Mouse (Mus musculus): ENCODE data around the gene Vps29. TPM values are rescaled to one million over a fixed set of nuclear protein-coding genes. Genes with fewer than 3 reads are reported as not detected.

The Vps29 gene
- total RNA-seq, 1 experiment: 135 TPM

- no peak for TF ChIP-seq HCFC1 (IDR thresholded peaks at IDR 0.05; ENCODE audit: borderline replicate concordance, insufficient read depth, low read length)
- no peak for TF ChIP-seq CHD2 (IDR thresholded peaks at IDR 0.05; ENCODE audit: low read depth, low read length)
- TF ChIP-seq MAFK (IDR thresholded peaks at IDR 0.05; ENCODE audit: insufficient read depth, low read depth, low read length): no peak
- TF ChIP-seq ZC3H11A (IDR thresholded peaks at IDR 0.05; ENCODE audit: borderline replicate concordance, low read depth, low read length): no peak
- peaks cover 3 to 14% of the 10 kb centered on the region in 2 experiments; a peak in 3 of 4 replicates for H3K4me1 ChIP-seq (ENCODE audit: control insufficient read depth in 2 of 2, insufficient read depth in 2 of 2, low read length in 2 of 2, poor library complexity in 1 of 2)
- peaks cover 30% of the 10 kb centered on the region; the same call in 1 of the 2 replicates for H3K36me3 ChIP-seq (ENCODE audit: control insufficient read depth, insufficient read depth, low read length, poor library complexity, severe bottlenecking)
- DNase-seq (ENCODE audit: low read depth, low spot score): no peak
- H3K27ac ChIP-seq (ENCODE audit: insufficient read depth, low read depth, low read length, poor library complexity, severe bottlenecking): no peak overlapping the region
- in situ Hi-C loops (cut with MboI; ENCODE audit: low sequenced_read_pairs in 2 of 2, unreplicated experiment in 2 of 2): no loop called here
- H3K9ac ChIP-seq (ENCODE audit: insufficient read depth, low read depth, low read length, poor library complexity, severe bottlenecking): no peak overlapping the region
- H3K4me3 ChIP-seq (ENCODE audit: insufficient read depth in 1 of 2, low read depth in 1 of 2, low read length in 2 of 2, poor library complexity in 1 of 2, severe bottlenecking in 1 of 2): no peak overlapping the region
- H3K9me3 ChIP-seq (ENCODE audit: control insufficient read depth, insufficient read depth, low read depth, low read length): no peaks in the 10 kb centered on the region
These were observed 43.5 kb upstream of the Vps29 start for GRCm38 (mm10) chr5:122310699-122311098.

- Histone ChIP-seq H3K9me3 (ENCODE audit: control insufficient read depth, insufficient read depth, low read depth, low read length) (no peaks in the 10 kb centered on the region), H3K27ac (ENCODE audit: insufficient read depth, low read depth, low read length, poor library complexity, severe bottlenecking) (no peak overlapping the region), H3K36me3 (ENCODE audit: control insufficient read depth, insufficient read depth, low read length, poor library complexity, severe bottlenecking) (peaks cover 30% of the 10 kb centered on the region; the same call in 1 of the 2 replicates), H3K4me1 (ENCODE audit: control insufficient read depth in 2 of 2, insufficient read depth in 2 of 2, low read length in 2 of 2, poor library complexity in 1 of 2) (peaks cover 3 to 17% of the 10 kb centered on the region in 2 experiments; a peak in 3 of 4 replicates), H3K4me3 (ENCODE audit: insufficient read depth in 1 of 2, low read depth in 1 of 2, low read length in 2 of 2, poor library complexity in 1 of 2, severe bottlenecking in 1 of 2) (no peak overlapping the region), H3K9ac (ENCODE audit: insufficient read depth, low read depth, low read length, poor library complexity, severe bottlenecking) (no peak overlapping the region)
- in situ Hi-C loops (cut with MboI; ENCODE audit: low sequenced_read_pairs in 2 of 2, unreplicated experiment in 2 of 2): no loop called here
- no peak for TF ChIP-seq MAFK (IDR thresholded peaks at IDR 0.05; ENCODE audit: insufficient read depth, low read depth, low read length)
- no peak for TF ChIP-seq ZC3H11A (IDR thresholded peaks at IDR 0.05; ENCODE audit: borderline replicate concordance, low read depth, low read length)
- no peak for TF ChIP-seq ZNF384 (IDR thresholded peaks at IDR 0.05; ENCODE audit: low read depth, low read length)
- TF ChIP-seq HCFC1 (IDR thresholded peaks at IDR 0.05; ENCODE audit: borderline replicate concordance, insufficient read depth, low read length): no peak
- TF ChIP-seq CHD2 (IDR thresholded peaks at IDR 0.05; ENCODE audit: low read depth, low read length): no peak
- DNase-seq (ENCODE audit: low read depth, low spot score): no peak
These were observed 42.5 kb upstream of the Vps29 start for GRCm38 (mm10) chr5:122311692-122312091.

GRCm38 (mm10) chr5:122312346-122312745, 41.8 kb upstream of the Vps29 start:
- peaks cover 3 to 23% of the 10 kb centered on the region in 2 experiments; a peak in 3 of 4 replicates for H3K4me1 ChIP-seq (ENCODE audit: control insufficient read depth in 2 of 2, insufficient read depth in 2 of 2, low read length in 2 of 2, poor library complexity in 1 of 2)
- peaks cover 33% of the 10 kb centered on the region; the same call in 1 of the 2 replicates for H3K36me3 ChIP-seq (ENCODE audit: control insufficient read depth, insufficient read depth, low read length, poor library complexity, severe bottlenecking)
- no peak overlapping the region for H3K9ac ChIP-seq (ENCODE audit: insufficient read depth, low read depth, low read length, poor library complexity, severe bottlenecking)
- no peak overlapping the region for H3K4me3 ChIP-seq (ENCODE audit: insufficient read depth in 1 of 2, low read depth in 1 of 2, low read length in 2 of 2, poor library complexity in 1 of 2, severe bottlenecking in 1 of 2)
- DNase-seq (ENCODE audit: low read depth, low spot score): no peak
- in situ Hi-C loops (cut with MboI; ENCODE audit: low sequenced_read_pairs in 2 of 2, unreplicated experiment in 2 of 2): no loop called here
- no peaks in the 10 kb centered on the region for H3K9me3 ChIP-seq (ENCODE audit: control insufficient read depth, insufficient read depth, low read depth, low read length)
- TF ChIP-seq MAFK (IDR thresholded peaks at IDR 0.05; ENCODE audit: insufficient read depth, low read depth, low read length) (no peak), CHD2 (IDR thresholded peaks at IDR 0.05; ENCODE audit: low read depth, low read length) (no peak), ZC3H11A (IDR thresholded peaks at IDR 0.05; ENCODE audit: borderline replicate concordance, low read depth, low read length) (no peak), HCFC1 (IDR thresholded peaks at IDR 0.05; ENCODE audit: borderline replicate concordance, insufficient read depth, low read length) (no peak), ZNF384 (IDR thresholded peaks at IDR 0.05; ENCODE audit: low read depth, low read length) (no peak)
- no peak overlapping the region; the same call in 1 of the 2 replicates for H3K27ac ChIP-seq (ENCODE audit: insufficient read depth, low read depth, low read length, poor library complexity, severe bottlenecking)

- Histone ChIP-seq H3K27ac (ENCODE audit: insufficient read depth, low read depth, low read length, poor library complexity, severe bottlenecking) (no peak overlapping the region), H3K36me3 (ENCODE audit: control insufficient read depth, insufficient read depth, low read length, poor library complexity, severe bottlenecking) (peaks cover 32% of the 10 kb centered on the region; the same call in 1 of the 2 replicates), H3K4me1 (ENCODE audit: control insufficient read depth in 2 of 2, insufficient read depth in 2 of 2, low read length in 2 of 2, poor library complexity in 1 of 2) (peaks cover 3 to 28% of the 10 kb centered on the region in 2 experiments; a peak in 3 of 4 replicates), H3K9me3 (ENCODE audit: control insufficient read depth, insufficient read depth, low read depth, low read length) (no peaks in the 10 kb centered on the region), H3K4me3 (ENCODE audit: insufficient read depth in 1 of 2, low read depth in 1 of 2, low read length in 2 of 2, poor library complexity in 1 of 2, severe bottlenecking in 1 of 2) (no peak overlapping the region), H3K9ac (ENCODE audit: insufficient read depth, low read depth, low read length, poor library complexity, severe bottlenecking) (no peak overlapping the region)
- TF ChIP-seq ZC3H11A (IDR thresholded peaks at IDR 0.05; ENCODE audit: borderline replicate concordance, low read depth, low read length) (no peak), CHD2 (IDR thresholded peaks at IDR 0.05; ENCODE audit: low read depth, low read length) (no peak), MAFK (IDR thresholded peaks at IDR 0.05; ENCODE audit: insufficient read depth, low read depth, low read length) (no peak), HCFC1 (IDR thresholded peaks at IDR 0.05; ENCODE audit: borderline replicate concordance, insufficient read depth, low read length) (no peak), ZNF384 (IDR thresholded peaks at IDR 0.05; ENCODE audit: low read depth, low read length) (no peak)
- no peak for DNase-seq (ENCODE audit: low read depth, low spot score)
- in situ Hi-C loops (cut with MboI; ENCODE audit: low sequenced_read_pairs in 2 of 2, unreplicated experiment in 2 of 2): no loop called here
These were observed 41.1 kb upstream of the Vps29 start for GRCm38 (mm10) chr5:122312942-122313684.

Data from ES-E14 (cell line).